Mouse (Mus musculus) heart, embryonic 13.5 days (tissue): ENCODE results near the gene Nat14. TPM values are rescaled to one million over a fixed set of nuclear protein-coding genes. Genes with fewer than 3 reads are reported as not detected.
A peak's percentile ranks its signal among the peaks of the same experiment; 100 is the strongest.

Experiments
- ATAC-seq: fragments of 200-750 bp; cut with Nextera tagmentation; 2 replicates; pipeline ENCODE4 v1.8.0; 2017; ENCODE audit warnings: moderate TSS enrichment; ENCODE audit not compliant: insufficient number of reproducible peaks, low FRiP score, low TSS enrichment; ENCODE audit errors: extremely low read depth
- H3K27ac ChIP-seq: fragments of 300-500 bp; sonication (generic); replicated peaks from 2 replicates; pipeline ENCODE4 v1.5.1; 2015; ENCODE audit warnings: moderate library complexity, mild to moderate bottlenecking, inconsistent platforms
- H3K27me3 ChIP-seq: fragments of 300-500 bp; sonication (generic); replicated peaks from 2 replicates; pipeline ENCODE4 v1.6.1; 2015; ENCODE audit warnings: mild to moderate bottlenecking, inconsistent platforms
- H3K36me3 ChIP-seq: fragments of 300-500 bp; sonication (generic); 2 replicates; pipeline ENCODE4 v1.6.1; 2015; ENCODE audit warnings: mild to moderate bottlenecking, inconsistent platforms
- H3K4me1 ChIP-seq: fragments of 300-500 bp; sonication (generic); 2 replicates; pipeline ENCODE4 v1.6.1; 2015; ENCODE audit warnings: inconsistent platforms
- H3K4me2 ChIP-seq: fragments of 300-500 bp; sonication (generic); 2 replicates; pipeline ENCODE4 v1.6.1; 2015; ENCODE audit warnings: inconsistent platforms, mild to moderate bottlenecking, moderate library complexity
- H3K4me3 ChIP-seq: fragments of 300-500 bp; sonication (generic); 2 replicates; pipeline ENCODE4 v1.5.1; 2015; ENCODE audit warnings: moderate library complexity, mild to moderate bottlenecking, inconsistent platforms
- H3K9ac ChIP-seq: fragments of 300-500 bp; sonication (generic); 2 replicates; pipeline ENCODE4 v1.6.1; 2015; ENCODE audit warnings: inconsistent platforms, mild to moderate bottlenecking, moderate library complexity
- H3K9me3 ChIP-seq: fragments of 300-500 bp; sonication (generic); 2 replicates; pipeline ENCODE4 v1.6.1; 2016; ENCODE audit warnings: inconsistent platforms
- WGBS: fragments of 180-500 bp; shearing (Covaris S2); methylation state at CpG from one replicate; pipeline ENCODE4 v1.1.7; 2015; ENCODE audit warnings: mixed read lengths; 5-methylcytosine and 5-hydroxymethylcytosine counted together
- polyA plus RNA-seq: library from polyadenylated mRNA; unstranded; fragments of >200 nt; fragmentation: Nextera tagmentation; extraction: Ambion mirVana; gene quantifications from 2 replicates; pipeline ENCODE4 v1.2.1, GENCODE M21; 2015

Nat14 gene
- polyA plus RNA-seq, 1 experiment from 2014 or later, result 4.2 TPM

DNA sequence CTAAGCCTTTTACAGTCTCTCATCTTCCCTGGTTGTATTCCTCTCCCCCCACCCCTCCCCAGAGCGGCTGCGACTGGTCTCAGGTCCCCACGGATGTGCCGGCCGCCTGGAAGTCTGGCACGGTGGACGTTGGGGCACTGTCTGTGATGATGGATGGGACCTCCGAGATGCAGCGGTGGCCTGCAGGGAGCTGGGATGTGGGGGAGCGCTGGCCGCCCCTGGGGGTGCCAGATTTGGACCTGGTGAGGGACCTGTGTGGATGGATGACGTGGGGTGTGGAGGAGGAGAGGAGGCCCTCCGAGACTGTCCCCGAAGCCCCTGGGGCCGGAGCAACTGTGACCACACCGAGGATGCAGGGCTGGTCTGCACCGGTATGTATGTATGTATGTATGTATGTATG is 6.5 kb downstream of the Nat14 start:
- no peaks in the 10 kb centered on the region for H3K36me3 ChIP-seq
- H3K9me3 ChIP-seq, result no peaks in the 10 kb centered on the region
- no peak overlapping the region for H3K27ac ChIP-seq
- peaks cover 38% of the 10 kb centered on the region for H3K4me1 ChIP-seq
- peaks cover 4% of the 10 kb centered on the region; the same call in 1 of the 2 replicates for H3K27me3 ChIP-seq
- H3K4me2 ChIP-seq, result no peak overlapping the region
- no peak overlapping the region for H3K4me3 ChIP-seq
- WGBS, result 73% methylated on average over 17 of the region's 17 CpGs
- H3K9ac ChIP-seq, result no peak overlapping the region
- ATAC-seq, result no peak

DNA sequence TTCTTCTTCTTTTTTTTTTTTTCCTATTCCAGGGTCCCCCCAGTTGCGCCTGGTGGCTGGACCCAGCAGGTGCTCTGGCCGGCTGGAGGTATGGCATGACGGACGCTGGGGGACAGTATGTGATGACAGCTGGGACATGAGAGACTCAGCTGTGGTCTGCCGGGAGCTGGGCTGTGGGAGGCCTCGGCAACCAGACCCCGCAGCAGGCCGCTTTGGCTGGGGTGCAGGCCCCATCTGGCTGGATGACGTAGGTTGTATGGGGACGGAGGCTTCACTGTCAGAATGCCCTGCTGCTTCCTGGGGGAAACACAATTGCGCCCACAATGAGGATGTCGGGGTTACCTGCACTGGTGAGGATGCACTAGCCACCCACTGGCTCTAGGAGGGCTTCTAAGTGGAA is 11.3 kb downstream of the Nat14 start:
- Histone ChIP-seq H3K27me3 (no peaks in the 10 kb centered on the region), H3K9me3 (no peaks in the 10 kb centered on the region), H3K4me1 (no peaks in the 10 kb centered on the region), H3K4me3 (no peak overlapping the region), H3K27ac (no peak overlapping the region), H3K4me2 (no peak overlapping the region), H3K36me3 (no peaks in the 10 kb centered on the region), H3K9ac (no peak overlapping the region)
- ATAC-seq, result no peak
- WGBS, result 62% methylated on average over 12 of the region's 12 CpGs

DNA sequence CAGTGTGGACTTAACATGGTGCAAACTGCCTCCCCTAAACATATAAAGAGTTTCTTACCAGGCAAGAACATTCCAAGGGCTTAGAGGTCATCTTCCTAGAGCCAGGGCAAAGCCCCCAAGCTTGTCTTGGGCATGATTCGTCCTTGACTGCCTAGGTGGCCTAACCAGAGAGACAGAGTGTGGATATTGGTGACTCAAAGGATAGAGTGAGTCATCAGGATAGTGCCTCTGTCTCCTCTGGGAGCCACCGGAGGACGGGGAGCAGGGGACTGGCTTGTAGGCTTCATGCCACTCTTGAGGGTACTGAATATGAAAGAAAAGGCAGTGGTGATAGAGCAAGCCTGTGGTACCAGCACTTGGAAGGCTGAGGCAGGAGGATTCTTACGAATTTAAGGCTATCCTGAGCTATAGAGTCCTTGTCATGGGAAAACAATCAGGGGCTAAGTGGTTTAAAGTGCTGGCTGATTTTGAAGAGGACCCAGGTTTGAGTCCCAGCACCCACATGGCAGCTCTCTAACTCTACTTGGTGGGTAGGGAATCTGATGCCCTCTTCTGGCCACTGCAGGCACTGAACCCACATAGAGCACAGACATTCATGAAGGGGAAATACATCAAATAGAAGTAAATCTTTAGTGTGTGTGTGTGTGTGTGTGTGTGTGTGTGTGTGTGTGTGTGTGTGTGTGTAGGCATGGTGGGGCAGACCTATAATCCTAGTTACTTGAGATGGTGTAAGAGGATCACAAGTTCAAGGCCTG is 12.5 kb downstream of the Nat14 start:
- Histone ChIP-seq H3K27ac (no peak overlapping the region), H3K4me1 (no peaks in the 10 kb centered on the region), H3K9me3 (no peaks in the 10 kb centered on the region), H3K4me3 (no peak overlapping the region), H3K4me2 (no peak overlapping the region), H3K36me3 (no peaks in the 10 kb centered on the region), H3K27me3 (no peaks in the 10 kb centered on the region; the same call in 1 of the 2 replicates), H3K9ac (no peak overlapping the region)
- WGBS, result 60% methylated on average over 4 of the region's 4 CpGs
- no peak for ATAC-seq

DNA sequence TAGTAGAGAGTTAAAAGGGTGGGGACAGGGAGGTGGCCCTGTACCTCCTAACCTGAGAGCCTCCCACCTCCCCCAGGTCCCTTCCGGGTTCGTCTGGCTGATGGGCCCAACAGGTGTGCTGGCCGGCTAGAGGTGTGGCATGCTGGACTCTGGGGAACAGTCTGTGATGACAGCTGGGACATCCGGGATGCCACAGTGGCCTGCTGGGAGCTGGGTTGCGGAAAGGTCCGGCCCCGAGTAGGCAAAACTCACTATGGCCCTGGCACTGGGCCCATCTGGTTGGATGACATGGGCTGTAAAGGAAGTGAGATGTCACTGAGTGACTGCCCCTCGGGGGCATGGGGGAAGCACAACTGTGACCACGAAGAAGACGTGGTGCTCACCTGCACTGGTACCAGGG is 15.0 kb downstream of the Nat14 start:
- Histone ChIP-seq H3K27me3 (no peaks in the 10 kb centered on the region; the same call in 1 of the 2 replicates), H3K4me1 (no peaks in the 10 kb centered on the region), H3K4me2 (no peak overlapping the region), H3K36me3 (no peaks in the 10 kb centered on the region), H3K9ac (no peak overlapping the region), H3K27ac (no peak overlapping the region), H3K4me3 (no peak overlapping the region), H3K9me3 (no peaks in the 10 kb centered on the region)
- 74% methylated on average over 10 of the region's 10 CpGs for WGBS
- no peak for ATAC-seq

DNA sequence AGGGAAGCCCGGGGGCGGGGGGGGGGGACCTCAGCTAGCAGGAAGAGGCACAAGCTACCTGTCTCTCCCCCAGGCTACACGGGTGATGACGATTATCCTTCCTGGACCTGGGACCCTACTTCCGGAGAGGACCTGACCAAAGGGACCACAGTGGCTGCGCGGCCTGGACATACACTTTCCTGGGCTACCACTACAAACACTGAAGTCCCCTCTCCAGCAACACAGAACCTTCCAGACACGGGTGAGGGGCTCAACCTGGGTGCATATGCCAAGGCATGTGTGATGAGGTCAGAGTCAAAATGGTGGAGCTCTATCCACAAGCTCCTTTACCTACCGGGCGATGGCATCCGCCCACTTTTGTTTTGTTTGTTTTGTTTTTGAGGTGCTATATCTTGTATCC is 15.6 kb downstream of the Nat14 start:
- H3K9ac ChIP-seq, result no peak overlapping the region
- peaks cover under 1% of the 10 kb centered on the region; the same call in 1 of the 2 replicates for H3K27me3 ChIP-seq
- WGBS, result 79% methylated on average over 10 of the region's 11 CpGs
- ATAC-seq, result no peak
- no peaks in the 10 kb centered on the region for H3K36me3 ChIP-seq
- no peaks in the 10 kb centered on the region for H3K4me1 ChIP-seq
- no peak overlapping the region for H3K4me3 ChIP-seq
- H3K4me2 ChIP-seq, result no peak overlapping the region
- H3K27ac ChIP-seq, result no peak overlapping the region
- H3K9me3 ChIP-seq, result no peaks in the 10 kb centered on the region

DNA sequence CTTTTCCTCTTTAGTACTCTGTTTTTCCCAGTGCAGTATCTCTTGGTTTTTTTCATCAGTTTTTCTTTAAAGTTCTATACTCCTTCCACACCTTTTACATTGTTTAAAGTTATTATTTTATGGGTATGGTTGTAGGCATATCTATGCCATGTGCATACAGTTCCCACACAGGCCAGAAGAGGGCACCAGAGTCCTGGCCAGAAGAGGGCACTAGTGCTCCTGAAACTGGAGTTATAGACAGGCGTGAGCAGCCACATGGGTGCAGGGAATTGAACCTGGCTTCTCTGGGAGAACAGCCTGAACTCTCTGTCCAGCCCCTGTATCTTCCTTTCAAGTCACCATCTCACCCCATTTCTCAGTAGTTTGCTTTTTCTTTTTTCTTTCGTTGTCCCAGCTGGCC is 16.6 kb downstream of the Nat14 start:
- Histone ChIP-seq H3K4me2 (no peak overlapping the region), H3K9me3 (no peaks in the 10 kb centered on the region), H3K4me1 (0 out of 2 replicates have a peak, but pooled peaks cover 2% of the 10 kb centered on the region), H3K27ac (no peak overlapping the region), H3K36me3 (no peaks in the 10 kb centered on the region), H3K27me3 (peaks cover 6% of the 10 kb centered on the region; the same call in 1 of the 2 replicates), H3K4me3 (no peak overlapping the region), H3K9ac (no peak overlapping the region)
- ATAC-seq, result no peak
- 35% methylated on average over 2 of the region's 2 CpGs for WGBS

DNA sequence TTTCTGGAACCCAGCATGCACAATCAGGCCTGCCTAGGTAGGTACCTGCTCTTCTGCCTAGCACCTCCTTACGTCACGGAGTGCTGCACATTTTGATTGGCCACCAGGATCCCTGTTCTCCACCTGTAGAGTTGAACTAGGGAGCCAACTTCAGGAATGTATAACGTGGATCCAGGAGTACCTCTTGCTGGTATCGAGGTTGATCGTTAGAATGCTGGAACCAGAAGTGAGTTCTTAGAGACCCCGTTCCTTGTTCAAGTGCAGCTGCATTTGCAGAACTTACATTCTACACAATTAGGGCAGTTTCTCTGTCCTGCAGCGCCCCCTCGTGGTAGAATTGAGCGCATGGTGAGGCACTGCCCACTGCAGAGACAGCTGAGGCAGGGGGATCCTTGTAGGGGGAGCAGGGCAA is 18.2 kb downstream of the Nat14 start:
- H3K9me3 ChIP-seq, result no peaks in the 10 kb centered on the region
- no peak overlapping the region for H3K27ac ChIP-seq
- 18% methylated on average over 9 of the region's 9 CpGs for WGBS
- no peak overlapping the region for H3K4me2 ChIP-seq
- peaks cover 6% of the 10 kb centered on the region; the same call in 1 of the 2 replicates for H3K27me3 ChIP-seq
- no peak overlapping the region for H3K9ac ChIP-seq
- H3K4me3 ChIP-seq, result no peak overlapping the region
- ATAC-seq, result no peak
- no peaks in the 10 kb centered on the region for H3K36me3 ChIP-seq
- H3K4me1 ChIP-seq, result 0 out of 2 replicates have a peak, but pooled peaks cover 3% of the 10 kb centered on the region

DNA sequence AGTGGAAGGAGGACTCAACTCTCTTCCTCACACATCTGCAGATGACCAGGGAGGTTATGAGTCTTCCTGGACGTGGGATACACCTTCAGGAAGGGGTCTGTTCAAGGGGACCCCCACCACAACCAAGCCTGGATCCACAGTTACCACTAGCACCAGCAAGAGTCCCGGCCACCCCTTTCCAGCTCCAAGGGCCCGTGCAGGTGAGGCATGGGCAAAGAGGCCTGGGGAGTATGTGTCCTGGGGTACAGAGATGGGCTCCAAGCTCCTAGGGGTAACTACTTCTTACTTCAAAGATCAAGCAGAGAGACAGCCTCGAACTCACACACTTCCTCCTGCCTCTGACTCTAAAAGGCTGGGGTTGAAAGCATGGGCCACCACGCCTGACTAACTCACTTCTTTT is 20.8 kb downstream of the Nat14 start:
- 0 out of 2 replicates have a peak, but pooled peaks cover 3% of the 10 kb centered on the region for H3K4me1 ChIP-seq
- H3K36me3 ChIP-seq, result no peaks in the 10 kb centered on the region
- no peak overlapping the region for H3K27ac ChIP-seq
- no peak for ATAC-seq
- H3K9ac ChIP-seq, result no peak overlapping the region
- 44% methylated on average over 5 of the region's 5 CpGs for WGBS
- no peaks in the 10 kb centered on the region for H3K9me3 ChIP-seq
- peaks cover 9% of the 10 kb centered on the region; the same call in 1 of the 2 replicates for H3K27me3 ChIP-seq
- H3K4me3 ChIP-seq, result no peak overlapping the region
- no peak overlapping the region for H3K4me2 ChIP-seq

DNA sequence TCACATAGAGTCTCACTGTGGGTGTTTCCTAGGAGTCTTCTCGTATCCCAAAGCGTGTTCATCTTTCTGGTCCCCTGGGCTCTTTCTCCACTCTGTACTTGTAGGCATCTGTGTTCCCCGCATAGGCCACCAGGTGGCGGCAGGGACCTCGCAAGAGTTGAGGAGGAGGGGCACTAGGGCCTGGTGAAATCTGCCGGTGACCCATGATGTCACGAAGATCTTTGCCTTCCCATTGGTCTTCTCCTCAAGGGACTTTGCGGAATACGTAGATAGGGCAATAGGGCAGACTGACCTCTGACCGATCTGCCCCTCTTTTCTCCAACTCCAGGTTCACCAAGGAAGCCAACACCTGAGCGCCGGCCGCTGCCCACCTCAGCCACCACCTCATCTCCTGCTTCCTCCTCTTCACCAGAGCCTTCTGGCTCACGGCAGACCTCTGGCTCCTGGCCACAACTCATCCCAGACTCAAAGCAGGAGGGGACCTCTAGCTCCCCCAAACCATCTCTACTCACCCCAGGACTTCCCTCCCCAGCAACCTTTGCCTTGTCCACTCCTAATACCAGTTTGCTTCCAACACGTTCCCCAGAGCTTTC is 21.5 kb downstream of the Nat14 start:
- no peaks in the 10 kb centered on the region for H3K9me3 ChIP-seq
- WGBS, result 12% methylated on average over 15 of the region's 15 CpGs
- H3K36me3 ChIP-seq, result no peaks in the 10 kb centered on the region
- H3K27me3 ChIP-seq, result peaks cover 9% of the 10 kb centered on the region; the same call in 1 of the 2 replicates
- peak overlapping the region; percentile 45 for H3K4me3 ChIP-seq
- ATAC-seq, result peak; percentile 64
- no peak overlapping the region for H3K27ac ChIP-seq
- H3K4me2 ChIP-seq, result peak overlapping the region; percentile 67
- H3K9ac ChIP-seq, result peak overlapping the region; percentile 67
- H3K4me1 ChIP-seq, result 0 out of 2 replicates have a peak, but pooled peaks cover 3% of the 10 kb centered on the region

DNA sequence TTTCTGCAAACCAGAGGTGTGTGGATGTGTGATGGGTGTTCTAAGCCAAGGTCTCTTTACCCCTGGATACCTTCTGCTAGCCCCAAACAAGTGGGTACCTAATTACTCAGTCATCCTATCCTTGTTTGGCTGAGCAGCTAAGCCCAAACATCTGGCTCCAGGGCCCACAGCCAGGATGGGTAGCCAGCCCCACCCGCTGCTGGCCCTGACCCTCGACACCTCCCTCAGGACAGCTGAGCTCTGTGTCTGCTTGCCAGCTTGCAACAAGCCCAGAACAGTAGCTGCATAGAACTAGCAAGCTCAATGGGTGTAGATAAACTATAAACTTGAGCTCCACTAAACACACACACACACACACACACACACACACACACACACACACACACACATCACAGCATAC is 26.0 kb downstream of the Nat14 start:
- no peak overlapping the region for H3K4me3 ChIP-seq
- H3K9me3 ChIP-seq, result no peaks in the 10 kb centered on the region
- H3K4me2 ChIP-seq, result no peak overlapping the region
- no peak overlapping the region for H3K27ac ChIP-seq
- H3K27me3 ChIP-seq, result 0 out of 2 replicates have a peak, but pooled peaks cover 3% of the 10 kb centered on the region
- WGBS, result 52% methylated on average over 2 of the region's 2 CpGs
- peaks cover 11% of the 10 kb centered on the region for H3K4me1 ChIP-seq
- ATAC-seq, result no peak
- no peak overlapping the region for H3K9ac ChIP-seq
- no peaks in the 10 kb centered on the region for H3K36me3 ChIP-seq

DNA sequence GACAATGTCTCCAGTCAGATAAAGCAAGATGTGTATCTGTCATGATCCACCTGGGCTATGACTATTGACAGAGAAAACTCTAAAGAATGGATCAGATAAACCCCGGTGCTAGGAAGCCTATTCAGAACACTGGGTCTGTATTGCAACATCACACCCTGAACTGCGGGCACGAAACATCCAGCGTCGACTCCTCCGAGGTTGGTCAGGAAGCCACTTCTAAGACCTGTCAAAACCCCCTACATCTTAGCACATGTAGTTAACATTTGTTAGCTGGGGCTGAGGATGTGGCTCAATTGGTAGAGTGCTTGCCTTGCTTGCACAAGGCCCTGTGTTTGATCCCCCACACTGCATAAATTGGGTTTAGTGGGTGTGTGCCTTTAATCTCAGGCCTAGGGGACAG is 26.6 kb downstream of the Nat14 start:
- Histone ChIP-seq H3K9ac (no peak overlapping the region), H3K27me3 (0 out of 2 replicates have a peak, but pooled peaks cover 3% of the 10 kb centered on the region), H3K36me3 (no peaks in the 10 kb centered on the region), H3K4me1 (peaks cover 15% of the 10 kb centered on the region), H3K27ac (no peak overlapping the region), H3K4me3 (no peak overlapping the region), H3K4me2 (no peak overlapping the region), H3K9me3 (no peaks in the 10 kb centered on the region)
- ATAC-seq, result no peak
- WGBS, result 44% methylated on average over 6 of the region's 6 CpGs
